Mouse (Mus musculus) intestine, embryonic 16.5 days (tissue): Measurements from ENCODE around the gene Arl6ip5. TPM values are rescaled to one million over a fixed set of nuclear protein-coding genes. Genes with fewer than 3 reads are reported as not detected.
"Not testable (repeated sequence)": the region's sequence is repeated elsewhere in the genome, so short reads cannot be mapped to it uniquely, and the experiment has no call there.

Source experiments
- ATAC-seq: fragments of 200-750 bp; cut with Nextera tagmentation; 2 replicates; pipeline ENCODE4 v1.8.0; 2017; ENCODE audit warnings: moderate TSS enrichment, moderate library complexity
- H3K27ac ChIP-seq: fragments of 300-500 bp; sonication (generic); 2 replicates; pipeline ENCODE4 v1.5.1; 2014; ENCODE audit warnings: mild to moderate bottlenecking, low read length
- H3K27me3 ChIP-seq: fragments of 300-500 bp; sonication (generic); replicated peaks from 2 replicates; pipeline ENCODE4 v1.6.1; 2014; ENCODE audit warnings: low read length, control low read depth, mixed read lengths; ENCODE audit not compliant: control insufficient read depth, insufficient read depth
- H3K36me3 ChIP-seq: fragments of 300-500 bp; sonication (generic); 2 replicates; pipeline ENCODE4 v1.6.1; 2014; ENCODE audit warnings: low read length, control low read depth; ENCODE audit not compliant: control insufficient read depth, insufficient read depth
- H3K4me1 ChIP-seq: fragments of 300-500 bp; sonication (generic); 2 replicates; pipeline ENCODE4 v1.6.1; 2014; ENCODE audit warnings: low read length, control low read depth, mixed read lengths; ENCODE audit not compliant: control insufficient read depth, insufficient read depth
- H3K4me2 ChIP-seq: fragments of 300-500 bp; sonication (generic); 2 replicates; pipeline ENCODE4 v1.6.1; 2014; ENCODE audit warnings: low read depth, low read length, control low read depth
- H3K4me3 ChIP-seq: fragments of 300-500 bp; sonication (generic); 2 replicates; pipeline ENCODE4 v1.5.1; 2014; ENCODE audit warnings: mild to moderate bottlenecking, low read length
- H3K9ac ChIP-seq: fragments of 300-500 bp; sonication (generic); 2 replicates; pipeline ENCODE4 v1.6.1; 2014; ENCODE audit warnings: low read depth, low read length
- H3K9me3 ChIP-seq: fragments of 300-500 bp; sonication (generic); 2 replicates; pipeline ENCODE4 v1.6.1; 2016; ENCODE audit warnings: low read length, control low read depth; ENCODE audit not compliant: control insufficient read depth
- WGBS: fragments of 180-500 bp; shearing (Covaris S2); extraction: QIAGEN DNeasy Blood & Tissue Kit; methylation state at CpG from one replicate; pipeline ENCODE4 v1.1.7; 2014; 5-methylcytosine and 5-hydroxymethylcytosine counted together
- polyA plus RNA-seq: library from polyadenylated mRNA; unstranded; fragments of >200 nt; fragmentation: Nextera tagmentation; extraction: Ambion mirVana; gene quantifications from 2 replicates; pipeline ENCODE4 v1.2.1, GENCODE M21; 2015

Arl6ip5 gene
- polyA plus RNA-seq, 1 experiment from 2014 or later, result 76.4 TPM

- no peaks in the 10 kb centered on the region for H3K9me3 ChIP-seq
- no peak for ATAC-seq
- H3K4me1 ChIP-seq, result no peaks in the 10 kb centered on the region
- no peaks in the 10 kb centered on the region for H3K27me3 ChIP-seq
- H3K4me2 ChIP-seq, result no peak overlapping the region
- no peak overlapping the region for H3K4me3 ChIP-seq
- WGBS, result 90% methylated on average over 6 of the region's 6 CpGs
- H3K9ac ChIP-seq, result no peak overlapping the region
- H3K36me3 ChIP-seq, result no peaks in the 10 kb centered on the region
- no peak overlapping the region for H3K27ac ChIP-seq
These were observed 28.9 kb downstream of the Arl6ip5 start for GRCm38 (mm10) chr6:97239360-97239759.

- no peak for ATAC-seq
- Histone ChIP-seq H3K36me3 (no peaks in the 10 kb centered on the region), H3K4me1 (no peaks in the 10 kb centered on the region), H3K9ac (no peak overlapping the region), H3K4me2 (no peak overlapping the region), H3K4me3 (no peak overlapping the region), H3K27me3 (no peaks in the 10 kb centered on the region), H3K9me3 (no peaks in the 10 kb centered on the region), H3K27ac (no peak overlapping the region)
- WGBS, result 85% methylated on average over 5 of the region's 5 CpGs
These were observed 29.6 kb downstream of the Arl6ip5 start for GRCm38 (mm10) chr6:97240092-97240491.

- Histone ChIP-seq H3K9ac (no peak overlapping the region), H3K36me3 (no peaks in the 10 kb centered on the region), H3K4me3 (no peak overlapping the region), H3K9me3 (no peaks in the 10 kb centered on the region), H3K4me2 (no peak overlapping the region), H3K27ac (no peak overlapping the region), H3K27me3 (no peaks in the 10 kb centered on the region), H3K4me1 (no peaks in the 10 kb centered on the region)
- ATAC-seq, result peak; percentile 88
- WGBS, result 74% methylated on average over 4 of the region's 4 CpGs
These were observed 32.0 kb downstream of the Arl6ip5 start for GRCm38 (mm10) chr6:97242522-97242921.

- Histone ChIP-seq H3K4me3 (no peak overlapping the region), H3K36me3 (no peaks in the 10 kb centered on the region), H3K9ac (no peak overlapping the region), H3K27ac (no peak overlapping the region), H3K27me3 (no peaks in the 10 kb centered on the region), H3K4me1 (no peaks in the 10 kb centered on the region), H3K9me3 (no peaks in the 10 kb centered on the region), H3K4me2 (no peak overlapping the region)
- no peak for ATAC-seq
These were observed 34.7 kb downstream of the Arl6ip5 start for GRCm38 (mm10) chr6:97245200-97245599.

- no peaks in the 10 kb centered on the region for H3K9me3 ChIP-seq
- H3K4me3 ChIP-seq, result no peak overlapping the region
- no peak overlapping the region for H3K9ac ChIP-seq
- no peak overlapping the region for H3K27ac ChIP-seq
- WGBS, result 42% methylated on average over 6 of the region's 6 CpGs
- no peak overlapping the region for H3K4me2 ChIP-seq
- H3K4me1 ChIP-seq, result 0 out of 2 replicates have a peak, but pooled peaks cover 5% of the 10 kb centered on the region
- no peaks in the 10 kb centered on the region for H3K36me3 ChIP-seq
- ATAC-seq, result no peak
- no peaks in the 10 kb centered on the region for H3K27me3 ChIP-seq
These were observed 40.5 kb downstream of the Arl6ip5 start for GRCm38 (mm10) chr6:97250966-97251365.

- no peaks in the 10 kb centered on the region for H3K27me3 ChIP-seq
- no peak overlapping the region for H3K4me2 ChIP-seq
- H3K9me3 ChIP-seq, result no peaks in the 10 kb centered on the region
- H3K9ac ChIP-seq, result no peak overlapping the region
- no peaks in the 10 kb centered on the region for H3K36me3 ChIP-seq
- no peak overlapping the region for H3K4me3 ChIP-seq
- 0 out of 2 replicates have a peak, but pooled peaks cover 5% of the 10 kb centered on the region for H3K4me1 ChIP-seq
- no peak overlapping the region for H3K27ac ChIP-seq
- 36% methylated on average over 5 of the region's 5 CpGs for WGBS
- no peak for ATAC-seq
These were observed 41.6 kb downstream of the Arl6ip5 start for GRCm38 (mm10) chr6:97252086-97252485.

- H3K4me3 ChIP-seq, result no peak within 1 kb of the TSS
- 0 out of 2 replicates have a peak, but pooled peaks cover 5% of the 10 kb centered on the region for H3K4me1 ChIP-seq
- H3K27ac ChIP-seq, result no peak within 1 kb of the TSS
- H3K9ac ChIP-seq, result no peak within 1 kb of the TSS
- no peak within 1 kb of the TSS for H3K4me2 ChIP-seq
- no peaks in the 10 kb centered on the region for H3K27me3 ChIP-seq
- H3K9me3 ChIP-seq, result no peaks in the 10 kb centered on the region
- WGBS, result 17% methylated on average over 9 of the region's 9 CpGs
- no peak for ATAC-seq
- H3K36me3 ChIP-seq, result no peaks in the 10 kb centered on the region
These were observed 42.3 kb downstream of the Arl6ip5 start, which contains the start of gene Lmod3 for GRCm38 (mm10) chr6:97252711-97253221. TSS of gene Lmod3 (minus strand) at chr6:97252759.

GRCm38 (mm10) chr6:97258489-97258888 lies 48.0 kb downstream of the Arl6ip5 start:
- Histone ChIP-seq H3K27ac (no peak overlapping the region), H3K4me2 (no peak overlapping the region), H3K27me3 (no peaks in the 10 kb centered on the region), H3K4me3 (no peak overlapping the region), H3K9me3 (no peaks in the 10 kb centered on the region), H3K4me1 (no peaks in the 10 kb centered on the region), H3K36me3 (no peaks in the 10 kb centered on the region), H3K9ac (no peak overlapping the region)
- WGBS, result 91% methylated on average over 1 of the region's 1 CpGs
- ATAC-seq, result no peak

- WGBS, result 92% methylated on average over 2 of the region's 2 CpGs
- H3K9me3 ChIP-seq, H3K27me3 ChIP-seq, H3K27ac ChIP-seq, ATAC-seq, H3K9ac ChIP-seq, H3K4me1 ChIP-seq, H3K4me2 ChIP-seq, H3K4me3 ChIP-seq, H3K36me3 ChIP-seq: not testable (repeated sequence)
These were observed 49.4 kb downstream of the Arl6ip5 start for GRCm38 (mm10) chr6:97259926-97260325.

GRCm38 (mm10) chr6:97262229-97262628 lies 51.7 kb downstream of the Arl6ip5 start:
- no peaks in the 10 kb centered on the region for H3K9me3 ChIP-seq
- WGBS, result 59% methylated on average over 4 of the region's 4 CpGs
- H3K4me3 ChIP-seq, result no peak overlapping the region
- H3K4me1 ChIP-seq, result no peaks in the 10 kb centered on the region
- no peak for ATAC-seq
- no peak overlapping the region for H3K9ac ChIP-seq
- no peaks in the 10 kb centered on the region for H3K36me3 ChIP-seq
- H3K27me3 ChIP-seq, result no peaks in the 10 kb centered on the region
- H3K27ac ChIP-seq, result no peak overlapping the region
- H3K4me2 ChIP-seq, result no peak overlapping the region
